Mouse (Mus musculus) gastrocnemius, adult 18-20 months (tissue): ENCODE measurements around the gene Ninl. TPM values are rescaled to one million over a fixed set of nuclear protein-coding genes. Genes with fewer than 3 reads are reported as not detected.

Experiments
- DNase-seq: peaks from one replicate; pipeline ENCODE4 v3.0.0; 2021; ENCODE audit warnings: low spot score
- long read RNA-seq, 2 experiments: library from polyadenylated mRNA; stranded (forward); transcript quantifications; one replicate each; pipeline ENCODE4 v2.0.0; 2021
- total RNA-seq, 2 experiments: library from RNA; stranded (reverse); gene quantifications; 2 replicates each; pipeline ENCODE4 v1.2.3; 2021

Gene Ninl
- total RNA-seq, result under 1 TPM; 0.43 to 0.47 TPM
- long read RNA-seq, experiment 1, result 0 reads
- long read RNA-seq, experiment 2, result 0 reads

GRCm38 (mm10) chr2:151039232-151039695, at the start of gene Ninl, which contains the start of gene Nanp:
Gene Ninl, minus strand, starts transcription at chr2:151039382.
Gene Nanp, minus strand, starts transcription at chr2:151039398.
- peak; percentile 94 for DNase-seq

GRCm38 (mm10) chr2:151056637-151057036, 17.5 kb upstream of the Ninl start:
- DNase-seq, result no peak

- DNase-seq, result no peak
These were observed 1.2 kb upstream of the Ninl start for GRCm38 (mm10) chr2:151040411-151040810.

- no peak for DNase-seq
These were observed 544 bp upstream of the Ninl start for GRCm38 (mm10) chr2:151039726-151040125.

GRCm38 (mm10) chr2:151038811-151039222, 365 bp downstream of the Ninl start:
- no peak for DNase-seq

- DNase-seq, result no peak
These were observed 1.2 kb downstream of the Ninl start for GRCm38 (mm10) chr2:151037876-151038552.

GRCm38 (mm10) chr2:151037292-151037691, 1.9 kb downstream of the Ninl start:
- DNase-seq, result no peak

- no peak for DNase-seq
These were observed 2.5 kb downstream of the Ninl start for GRCm38 (mm10) chr2:151036721-151037120.

GRCm38 (mm10) chr2:151034435-151034834, 4.7 kb downstream of the Ninl start:
- DNase-seq, result no peak

- no peak for DNase-seq
These were observed 18.0 kb downstream of the Ninl start for GRCm38 (mm10) chr2:151021158-151021557.

GRCm38 (mm10) chr2:151015316-151015715, 23.9 kb downstream of the Ninl start:
- no peak for DNase-seq

- no peak for DNase-seq
These were observed 27.9 kb downstream of the Ninl start for GRCm38 (mm10) chr2:151011273-151011672.

- DNase-seq, result no peak
These were observed 29.6 kb downstream of the Ninl start for GRCm38 (mm10) chr2:151009515-151010085.

GRCm38 (mm10) chr2:151008939-151009509, 30.2 kb downstream of the Ninl start:
- peak; percentile 3 for DNase-seq

GRCm38 (mm10) chr2:151008517-151008932, 30.7 kb downstream of the Ninl start:
- DNase-seq, result no peak

GRCm38 (mm10) chr2:151008006-151008405, 31.2 kb downstream of the Ninl start:
- no peak for DNase-seq

GRCm38 (mm10) chr2:151006281-151006945, 32.8 kb downstream of the Ninl start:
- DNase-seq, result no peak

GRCm38 (mm10) chr2:151004390-151004789, 34.8 kb downstream of the Ninl start:
- DNase-seq, result no peak

- DNase-seq, result no peak
These were observed 35.4 kb downstream of the Ninl start for GRCm38 (mm10) chr2:151003796-151004195.

- no peak for DNase-seq
These were observed 37.5 kb downstream of the Ninl start for GRCm38 (mm10) chr2:151001619-151002175.

- peak; percentile 20 for DNase-seq
These were observed 38.6 kb downstream of the Ninl start for GRCm38 (mm10) chr2:151000402-151001178.
